Mouse (Mus musculus) kidney, adult 2 months (tissue): ENCODE results near the gene Dusp8. TPM values are rescaled to one million over a fixed set of nuclear protein-coding genes. Genes with fewer than 3 reads are reported as not detected.

Experiments
- DNase-seq: peaks from one replicate; pipeline ENCODE4 v3.0.0; 2021
- H3K27ac ChIP-seq: fragments of 200-500 bp; 2 replicates; pipeline ENCODE4 v1.5.1; 2012; ENCODE audit warnings: low read depth, low read length, control low read depth, inconsistent platforms; ENCODE audit not compliant: insufficient read depth
- H3K27me3 ChIP-seq: fragments of 200-500 bp; replicated peaks from 2 replicates; pipeline ENCODE4 v1.6.1; 2012; ENCODE audit warnings: mild to moderate bottlenecking, moderate library complexity, low read length, inconsistent platforms; ENCODE audit not compliant: control insufficient read depth, insufficient read depth
- H3K36me3 ChIP-seq: fragments of 200-500 bp; 2 replicates; pipeline ENCODE4 v1.6.1; 2012; ENCODE audit warnings: mild to moderate bottlenecking, moderate library complexity, low read length, inconsistent platforms; ENCODE audit not compliant: control insufficient read depth, insufficient read depth
- H3K4me1 ChIP-seq: fragments of 200-500 bp; 2 replicates; pipeline ENCODE4 v1.6.1; 2011; ENCODE audit warnings: low read length; ENCODE audit not compliant: control insufficient read depth, insufficient read depth
- H3K4me3 ChIP-seq: fragments of 200-500 bp; 2 replicates; pipeline ENCODE4 v1.5.1; 2011; ENCODE audit warnings: mild to moderate bottlenecking, low read depth, low read length, control low read depth; ENCODE audit not compliant: insufficient read depth
- CTCF ChIP-seq: fragments of 200-500 bp; conservative IDR thresholded peaks from 2 replicates; pipeline ENCODE4 v1.5.1; 2011; ENCODE audit warnings: low read depth, mild to moderate bottlenecking, control low read depth, low read length, moderate library complexity, mixed read lengths; ENCODE audit not compliant: insufficient read depth, insufficient read length
- POLR2A ChIP-seq: fragments of 200-500 bp; IDR thresholded peaks from one replicate; pipeline ENCODE4 v1.6.1; 2011; ENCODE audit warnings: low read depth, low read length, control low read depth
- WGBS: fragments of 180-500 bp; shearing (Covaris S2); methylation state at CpG from one replicate; pipeline ENCODE4 v1.1.7; 2018; 5-methylcytosine and 5-hydroxymethylcytosine counted together
- polyA plus RNA-seq: library from polyadenylated mRNA; depleted of rRNA; stranded (reverse); fragments of >200 nt; gene quantifications from 2 replicates; pipeline ENCODE4 v1.2.3, GENCODE M21; 2012

The Dusp8 gene
- polyA plus RNA-seq, 1 experiment = 3.7 TPM

- DNase-seq = peak; percentile 47
- no peaks in the 10 kb centered on the region for H3K36me3 ChIP-seq
- H3K27ac ChIP-seq = no peak overlapping the region
- TF ChIP-seq POLR2A = no peak
- TF ChIP-seq CTCF = no peak
- no peaks in the 10 kb centered on the region for H3K27me3 ChIP-seq
- no peaks in the 10 kb centered on the region for H3K4me1 ChIP-seq
- H3K4me3 ChIP-seq = no peak overlapping the region
- 37% methylated on average over 12 of the region's 12 CpGs for WGBS
Measured at GRCm38 (mm10) chr7:142083588-142084317, 11.9 kb downstream of the Dusp8 start.

- WGBS = 74% methylated on average over 16 of the region's 16 CpGs
- Histone ChIP-seq H3K4me3 (no peak overlapping the region), H3K27me3 (no peaks in the 10 kb centered on the region), H3K27ac (no peak overlapping the region), H3K4me1 (no peaks in the 10 kb centered on the region), H3K36me3 (no peaks in the 10 kb centered on the region)
- TF ChIP-seq CTCF (no peak), POLR2A (no peak)
- no peak for DNase-seq
Measured at GRCm38 (mm10) chr7:142082607-142083006, 13.0 kb downstream of the Dusp8 start.

- H3K27ac ChIP-seq = no peak overlapping the region
- TF ChIP-seq POLR2A = no peak
- no peak for TF ChIP-seq CTCF
- DNase-seq = no peak
- no peaks in the 10 kb centered on the region for H3K4me1 ChIP-seq
- no peak overlapping the region for H3K4me3 ChIP-seq
- H3K27me3 ChIP-seq = no peaks in the 10 kb centered on the region
- WGBS = 37% methylated on average over 37 of the region's 38 CpGs
- no peaks in the 10 kb centered on the region for H3K36me3 ChIP-seq
Measured at GRCm38 (mm10) chr7:142082179-142082578, 13.5 kb downstream of the Dusp8 start.

GRCm38 (mm10) chr7:142081736-142082135 is 13.9 kb downstream of the Dusp8 start:
- Histone ChIP-seq H3K27ac (no peak overlapping the region), H3K27me3 (no peaks in the 10 kb centered on the region), H3K36me3 (no peaks in the 10 kb centered on the region), H3K4me3 (no peak overlapping the region), H3K4me1 (no peaks in the 10 kb centered on the region)
- no peak for TF ChIP-seq CTCF
- TF ChIP-seq POLR2A = no peak
- 58% methylated on average over 17 of the region's 17 CpGs for WGBS
- DNase-seq = no peak

GRCm38 (mm10) chr7:142080876-142081275 is 14.8 kb downstream of the Dusp8 start:
- TF ChIP-seq POLR2A (no peak), CTCF (no peak)
- no peak overlapping the region for H3K27ac ChIP-seq
- WGBS = 67% methylated on average over 2 of the region's 2 CpGs
- no peaks in the 10 kb centered on the region for H3K36me3 ChIP-seq
- no peak overlapping the region for H3K4me3 ChIP-seq
- no peaks in the 10 kb centered on the region for H3K4me1 ChIP-seq
- no peak for DNase-seq
- H3K27me3 ChIP-seq = no peaks in the 10 kb centered on the region

GRCm38 (mm10) chr7:142079365-142079764 is 16.3 kb downstream of the Dusp8 start:
- H3K36me3 ChIP-seq = no peaks in the 10 kb centered on the region
- no peak overlapping the region for H3K27ac ChIP-seq
- no peaks in the 10 kb centered on the region for H3K27me3 ChIP-seq
- H3K4me1 ChIP-seq = no peaks in the 10 kb centered on the region
- H3K4me3 ChIP-seq = no peak overlapping the region
- TF ChIP-seq CTCF (no peak), POLR2A (no peak)
- peak; percentile 32 for DNase-seq
- 48% methylated on average over 5 of the region's 5 CpGs for WGBS

GRCm38 (mm10) chr7:142077138-142077537 is 18.5 kb downstream of the Dusp8 start:
- Histone ChIP-seq H3K4me3 (no peak overlapping the region), H3K27ac (no peak overlapping the region), H3K27me3 (no peaks in the 10 kb centered on the region), H3K36me3 (no peaks in the 10 kb centered on the region), H3K4me1 (no peaks in the 10 kb centered on the region)
- WGBS = 50% methylated on average over 3 of the region's 3 CpGs
- DNase-seq = no peak
- TF ChIP-seq POLR2A (no peak), CTCF (no peak)
